Mouse (Mus musculus) E14TG2a.4 (cell line): Measurements from ENCODE around the gene P2ry13.

Experiments used
- CTCF ChIP-seq: conservative IDR thresholded peaks from 2 replicates; pipeline ENCODE4 v1.5.1; 2014; ENCODE audit warnings: low read length
- NANOG ChIP-seq: IDR thresholded peaks from 2 replicates; pipeline ENCODE4 v1.6.1; 2014; ENCODE audit warnings: borderline replicate concordance, low read length, mixed read lengths

DNA sequence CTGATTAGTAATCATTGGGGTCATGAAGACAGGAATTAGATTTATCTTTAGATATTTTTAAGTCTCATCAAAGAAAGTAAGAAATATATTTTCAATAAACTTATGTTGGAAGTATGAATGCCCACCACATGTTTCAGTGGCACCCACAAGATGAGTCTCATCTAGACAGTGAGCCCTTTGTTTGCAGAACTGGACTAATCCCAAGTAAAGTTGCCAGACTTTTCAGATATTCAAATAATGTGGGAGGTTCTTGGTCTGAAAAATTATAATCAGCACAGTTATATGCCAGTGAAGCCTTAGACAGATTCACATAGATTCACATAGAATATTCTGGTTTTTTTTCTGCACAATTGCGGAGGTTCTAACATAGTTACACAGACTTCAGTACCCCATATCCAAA is 39.8 kb upstream of the P2ry13 start:
- TF ChIP-seq CTCF = no peak
- TF ChIP-seq NANOG = no peak
